Mouse (Mus musculus) C2C12 (cell line): ENCODE results near the gene Rhou.

Experiments used
- CTCF ChIP-seq: IDR thresholded peaks from one replicate; pipeline ENCODE4 v1.5.1; 2011; ENCODE audit not compliant: control insufficient read depth, insufficient read depth, insufficient read length
- FOSL1 ChIP-seq: IDR thresholded peaks from one replicate; pipeline ENCODE4 v1.8.0; 2011; ENCODE audit warnings: mild to moderate bottlenecking, low read length; ENCODE audit not compliant: poor library complexity, insufficient read depth, severe bottlenecking
- MAX ChIP-seq: IDR thresholded peaks from one replicate; pipeline ENCODE4 v1.6.1; 2011; ENCODE audit warnings: mild to moderate bottlenecking, control low read depth
- MYOD1 ChIP-seq: IDR thresholded peaks from one replicate; pipeline ENCODE4 v1.6.1; 2011; ENCODE audit warnings: low read depth; ENCODE audit not compliant: control insufficient read depth, insufficient read length
- MYOG ChIP-seq: IDR thresholded peaks from one replicate; pipeline ENCODE4 v1.6.1; 2011; ENCODE audit not compliant: control insufficient read depth, insufficient read length; ENCODE audit errors: extremely low read depth
- USF1 ChIP-seq: IDR thresholded peaks from one replicate; pipeline ENCODE4 v1.6.1; 2011; ENCODE audit warnings: low read depth, mild to moderate bottlenecking, control low read depth, moderate library complexity

GRCm38 (mm10) chr8:123625717-123626116 is 28.0 kb upstream of the Rhou start:
- no peak for TF ChIP-seq CTCF
- no peak for TF ChIP-seq MYOD1
- TF ChIP-seq FOSL1 = no peak
- TF ChIP-seq USF1 = no peak
- TF ChIP-seq MYOG = no peak
- TF ChIP-seq MAX = no peak
